Mouse (Mus musculus) bone marrow, adult 2 months (tissue): Measurements from ENCODE around the gene Rgs5.

Source experiments
- CTCF ChIP-seq: fragments of 200-500 bp; IDR thresholded peaks from 2 replicates; pipeline ENCODE4 v1.5.1; 2011; ENCODE audit warnings: low read length, control low read depth; ENCODE audit not compliant: control insufficient read depth, insufficient read depth
- POLR2A ChIP-seq: fragments of 200-500 bp; IDR thresholded peaks from 2 replicates; pipeline ENCODE4 v1.6.1; 2011; ENCODE audit warnings: low read depth, mild to moderate bottlenecking, control low read depth, low read length, borderline replicate concordance; ENCODE audit not compliant: control insufficient read depth

- TF ChIP-seq CTCF (no peak), POLR2A (no peak)
Measured at GRCm38 (mm10) chr1:169697236-169697635, 41.9 kb downstream of the Rgs5 start.
